In genomic region chr9:56606082-56606740, GRCm38 (mm10) we compare ENCODE assay signal across 14 mouse cellular contexts.
DNase-seq lines count a peak whose midpoint lies in the region; ATAC-seq and TF ChIP-seq lines count a peak whose summit lies in the region.
"Had no signal": no experiment of that assay in that cellular context is flagged by ENCODE, and none has a peak within 500 bp of the region (broad histone marks: within the 10 kb centered on the region; RNA-seq: fewer than 3 reads in every experiment).

No protein-coding gene starts in this region.

- H3K4me2 ChIP-seq in midbrain, embryonic 16.5 days (ENCODE audit: low read length): no peak overlapping the region
- no peak overlapping the region for H3K4me2 ChIP-seq in hindbrain, embryonic 13.5 days
- 0 out of 2 replicates have a peak overlapping the region, but pooled peaks have one; percentile 9 for H3K4me2 ChIP-seq in midbrain, postnatal 0 days (ENCODE audit: low read depth, low read length, poor library complexity, severe bottlenecking)
- H3K4me2 ChIP-seq: stomach, embryonic 15.5 days had no signal

- 77% methylated on average over 16 of the region's 16 CpGs for WGBS in midbrain, embryonic 10.5 days
- 62% methylated on average over 16 of the region's 16 CpGs for WGBS in midbrain, embryonic 16.5 days
- WGBS in hindbrain, embryonic 13.5 days: 60% methylated on average over 16 of the region's 16 CpGs
- 59% methylated on average over 16 of the region's 16 CpGs for WGBS in midbrain, postnatal 0 days

- DNase-seq in heart, adult 11 months: peak; percentile 91
- DNase-seq in heart, adult 8-10 months (ENCODE audit: low spot score): no peak
- DNase-seq in midbrain, embryonic 10.5 days (ENCODE audit: low spot score): no peak
- peak; percentile 51 for DNase-seq in midbrain, postnatal 0 days (ENCODE audit: low spot score)
- DNase-seq in lung, adult 18-20 months: no peak
- DNase-seq: adrenal gland, postnatal 14 days; cerebellum, postnatal 25 days; gastrocnemius, postnatal 14 days had no signal

- H3K9me3 ChIP-seq in midbrain, embryonic 10.5 days (replicated peaks): no peaks in the 10 kb centered on the region
- H3K9me3 ChIP-seq in midbrain, embryonic 16.5 days (replicated peaks; ENCODE audit: control insufficient read depth, low read length, poor library complexity, severe bottlenecking): no peaks in the 10 kb centered on the region
- no peaks in the 10 kb centered on the region for H3K9me3 ChIP-seq in hindbrain, embryonic 13.5 days
- H3K9me3 ChIP-seq in midbrain, postnatal 0 days (ENCODE audit: low read length): no peaks in the 10 kb centered on the region
- H3K9me3 ChIP-seq: stomach, embryonic 15.5 days had no signal

- peaks cover 58% of the 10 kb centered on the region for H3K4me1 ChIP-seq in midbrain, embryonic 10.5 days
- peaks cover 23% of the 10 kb centered on the region for H3K4me1 ChIP-seq in midbrain, embryonic 16.5 days (ENCODE audit: control insufficient read depth, insufficient read depth, low read length)
- H3K4me1 ChIP-seq in hindbrain, embryonic 13.5 days (replicated peaks): peaks cover 54% of the 10 kb centered on the region
- H3K4me1 ChIP-seq in midbrain, postnatal 0 days (ENCODE audit: insufficient read depth, low read length): peaks cover 18% of the 10 kb centered on the region; the same call in 1 of the 2 replicates

- peaks cover 48% of the 10 kb centered on the region for H3K27me3 ChIP-seq in midbrain, embryonic 10.5 days (ENCODE audit: low read depth, poor library complexity, severe bottlenecking)
- no peaks in the 10 kb centered on the region for H3K27me3 ChIP-seq in midbrain, embryonic 16.5 days (ENCODE audit: control insufficient read depth, insufficient read depth, low read depth, low read length)
- no peaks in the 10 kb centered on the region; the same call in none of the 2 replicates for H3K27me3 ChIP-seq in hindbrain, embryonic 13.5 days
- H3K27me3 ChIP-seq in midbrain, postnatal 0 days (ENCODE audit: insufficient read depth, low read length): no peaks in the 10 kb centered on the region
- H3K27me3 ChIP-seq: stomach, embryonic 15.5 days had no signal

- peak overlapping the region; percentile 46 for H3K27ac ChIP-seq in midbrain, embryonic 10.5 days (replicated peaks)
- no peak overlapping the region for H3K27ac ChIP-seq in midbrain, embryonic 16.5 days (ENCODE audit: low read length)
- peak overlapping the region; percentile 24; the same call in 1 of the 2 replicates for H3K27ac ChIP-seq in hindbrain, embryonic 13.5 days
- H3K27ac ChIP-seq in midbrain, postnatal 0 days (ENCODE audit: low read depth, low read length): no peak overlapping the region
- H3K27ac ChIP-seq: macrophage; stomach, embryonic 15.5 days had no signal

- ATAC-seq in midbrain, embryonic 16.5 days: no peak
- ATAC-seq in hindbrain, embryonic 13.5 days (ENCODE audit: low FRiP score): no peak
- no peak for ATAC-seq in midbrain, postnatal 0 days (ENCODE audit: low FRiP score)
- no peak for ATAC-seq in megakaryocyte, adult 5-6 weeks (ENCODE audit: poor library complexity, severe bottlenecking)
- ATAC-seq: CD4-positive, CD25-positive, alpha-beta regulatory T cell, adult 4 months had no signal

- no peak overlapping the region for H3K9ac ChIP-seq in midbrain, embryonic 16.5 days (ENCODE audit: low read depth, low read length)
- H3K9ac ChIP-seq in hindbrain, embryonic 13.5 days: no peak overlapping the region
- H3K9ac ChIP-seq in midbrain, postnatal 0 days (replicated peaks; ENCODE audit: low read length, poor library complexity, severe bottlenecking): no peak overlapping the region
- H3K9ac ChIP-seq: stomach, embryonic 15.5 days had no signal

- TF ChIP-seq CTCF in midbrain, postnatal 0 days (IDR thresholded peaks at IDR 0.05): no peak

- H3K4me3 ChIP-seq in midbrain, embryonic 10.5 days: no peak overlapping the region
- H3K4me3 ChIP-seq in midbrain, embryonic 16.5 days (ENCODE audit: low read depth, low read length): no peak overlapping the region
- no peak overlapping the region for H3K4me3 ChIP-seq in hindbrain, embryonic 13.5 days
- no peak overlapping the region for H3K4me3 ChIP-seq in midbrain, postnatal 0 days (ENCODE audit: low read depth, low read length)
- H3K4me3 ChIP-seq: stomach, embryonic 15.5 days had no signal

- H3K36me3 ChIP-seq in midbrain, embryonic 10.5 days: no peaks in the 10 kb centered on the region
- H3K36me3 ChIP-seq in midbrain, embryonic 16.5 days (ENCODE audit: control insufficient read depth, insufficient read depth, low read length): no peaks in the 10 kb centered on the region
- H3K36me3 ChIP-seq in hindbrain, embryonic 13.5 days: no peaks in the 10 kb centered on the region
- no peaks in the 10 kb centered on the region for H3K36me3 ChIP-seq in midbrain, postnatal 0 days (ENCODE audit: insufficient read depth, low read length)
- H3K36me3 ChIP-seq: stomach, embryonic 15.5 days had no signal

Comparison
In these comparisons a context has a peak if more than half of its experiments do, and no peak if none do; other contexts are left out.
1. DNase-seq: peak in heart, adult 11 months (single experiment) and midbrain, postnatal 0 days (single experiment); none in heart, adult 8-10 months (single experiment), midbrain, embryonic 10.5 days (single experiment) and lung, adult 18-20 months (0 of 2).
2. H3K27ac ChIP-seq: peak in midbrain, embryonic 10.5 days (single experiment) and hindbrain, embryonic 13.5 days (single experiment); none in midbrain, embryonic 16.5 days (single experiment) and midbrain, postnatal 0 days (single experiment).